Mouse (Mus musculus): ENCODE measurements around the gene Gm20388. TPM values are rescaled to one million over a fixed set of nuclear protein-coding genes. Genes with fewer than 3 reads are reported as not detected.

The Gm20388 gene
- total RNA-seq, 2 experiments from 2014 or later, result 12.7 TPM; not detected in 1

GRCm38 (mm10) chr8:120093103-120093502, 182.5 kb downstream of the Gm20388 start:
- DNase-seq, result no peak

DNA sequence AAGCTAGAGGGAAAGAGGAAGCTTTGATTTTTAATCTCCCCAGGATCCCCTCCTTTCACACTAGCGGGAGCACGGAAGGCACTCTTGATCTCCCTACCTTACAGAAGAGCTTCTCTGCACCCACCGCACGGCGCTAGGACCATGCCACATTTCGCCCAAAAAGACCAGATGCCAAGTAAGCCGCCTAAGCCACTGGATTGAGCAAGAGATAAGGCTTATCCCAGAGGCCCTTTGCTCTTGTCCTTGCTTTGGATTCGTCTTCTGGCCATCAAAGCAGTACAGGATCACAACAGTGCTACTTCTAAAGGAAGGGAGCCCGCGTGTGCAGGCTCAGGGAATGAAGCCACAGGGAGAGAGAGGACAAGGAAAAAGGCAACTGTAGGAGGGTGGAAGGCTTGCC, 184.2 kb downstream of the Gm20388 start:
- no peak for DNase-seq

DNA sequence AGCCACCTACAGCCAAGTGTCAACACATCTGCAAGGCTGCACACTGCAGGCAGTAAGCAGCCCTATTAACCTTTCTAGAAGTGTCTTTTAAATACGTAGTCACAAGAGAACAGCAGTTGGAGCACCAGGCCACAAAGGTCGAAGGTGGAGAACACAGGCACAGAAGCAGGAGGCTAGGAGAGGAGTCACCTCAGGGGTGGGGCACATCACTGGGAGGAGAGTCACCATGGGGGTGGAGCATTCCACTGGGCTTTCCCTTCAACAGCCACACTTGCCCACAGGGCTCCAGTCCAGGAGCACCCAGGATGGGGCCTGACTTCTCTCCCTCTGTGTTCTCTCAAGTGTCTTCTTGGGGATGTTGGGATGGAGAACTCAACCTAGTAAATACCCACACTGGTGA, 185.8 kb downstream of the Gm20388 start:
- no peak for DNase-seq

GRCm38 (mm10) chr8:120100388-120101067, 189.9 kb downstream of the Gm20388 start:
- no peak for DNase-seq

GRCm38 (mm10) chr8:120101068-120101972, 190.7 kb downstream of the Gm20388 start, which contains the start of gene Zdhhc7:
Zdhhc7 (minus strand) TSS chr8:120101482.
- peak; percentile 85 for DNase-seq

GRCm38 (mm10) chr8:120103916-120104315, 193.3 kb downstream of the Gm20388 start:
- no peak for DNase-seq

- DNase-seq, result no peak
Observed at GRCm38 (mm10) chr8:120104721-120105272, 194.2 kb downstream of the Gm20388 start.

GRCm38 (mm10) chr8:120109149-120109548, 198.5 kb downstream of the Gm20388 start:
- DNase-seq, result no peak

DNA sequence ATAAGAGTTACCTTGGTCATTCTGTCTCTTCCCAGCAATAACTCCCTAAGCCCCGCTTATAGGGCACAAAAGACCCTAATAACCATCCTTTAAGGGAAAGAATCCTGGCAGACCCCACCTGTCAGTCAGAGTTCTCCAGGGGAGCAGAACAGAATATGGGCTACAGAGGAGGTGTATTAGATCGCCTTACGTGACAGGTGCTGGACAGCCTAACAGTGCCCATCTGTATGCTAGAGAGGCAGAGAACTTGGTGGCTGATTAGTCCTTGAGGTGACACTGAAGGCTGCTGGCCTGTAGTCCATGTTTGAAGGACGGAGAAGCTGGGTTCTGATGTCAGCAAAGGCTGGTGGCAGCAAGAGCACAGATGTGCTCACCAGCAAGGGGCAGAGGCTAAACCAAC, 200.3 kb downstream of the Gm20388 start:
- no peak for DNase-seq

- no peak for DNase-seq
Observed at GRCm38 (mm10) chr8:120111382-120111781, 200.7 kb downstream of the Gm20388 start.

GRCm38 (mm10) chr8:120112535-120112934, 201.9 kb downstream of the Gm20388 start:
- DNase-seq, result no peak

DNA sequence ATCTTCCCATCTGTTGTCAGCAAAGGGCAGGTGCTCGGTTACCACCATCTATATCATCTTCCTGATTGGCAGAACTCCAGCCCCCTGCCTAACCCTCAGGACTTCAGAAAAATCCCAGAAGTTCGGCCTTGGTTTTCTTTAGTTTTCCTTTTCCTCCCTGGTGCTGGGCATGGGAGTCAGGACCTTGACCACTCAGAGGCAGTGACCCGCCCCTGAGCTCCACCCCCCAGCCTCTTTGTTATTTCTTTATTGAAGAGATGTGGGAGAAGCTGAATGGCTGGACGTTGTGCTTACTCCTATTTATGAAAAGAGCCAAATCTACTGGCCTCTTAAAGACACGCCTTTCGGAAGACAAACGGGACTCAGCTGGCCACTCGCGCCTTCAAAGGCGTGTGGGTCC, 202.7 kb downstream of the Gm20388 start:
- DNase-seq, result no peak

DNA sequence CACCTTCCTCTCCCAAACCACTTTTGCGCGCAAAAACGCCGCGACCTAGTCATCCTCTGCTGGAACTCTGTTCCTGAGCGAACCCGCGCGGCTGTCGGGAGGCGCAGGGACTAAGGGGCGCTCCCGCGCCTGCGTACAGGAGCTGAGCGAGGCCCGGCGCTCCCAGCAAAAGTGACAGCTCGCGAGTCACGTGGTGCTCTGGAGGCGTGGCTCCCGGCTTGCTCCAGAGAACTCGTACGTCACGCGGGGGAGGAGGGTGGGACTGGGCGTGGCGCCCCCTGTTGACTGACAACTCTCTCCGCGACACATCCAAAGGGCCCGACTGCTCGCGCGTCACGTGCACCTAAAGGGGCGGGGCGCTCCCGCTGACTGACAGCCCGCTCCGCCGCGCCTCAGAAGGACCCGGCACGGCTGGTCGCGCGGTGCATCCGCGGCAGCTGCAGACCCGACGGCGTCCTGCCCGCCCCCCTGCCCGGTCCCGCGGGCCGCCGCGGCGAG, 203.2 kb downstream of the Gm20388 start, which contains the start of gene 6430548M08Rik:
Gene 6430548M08Rik (plus strand): TSS at position 395 of the 498 bp plus-strand sequence.
- DNase-seq, result peak; percentile 100

DNA sequence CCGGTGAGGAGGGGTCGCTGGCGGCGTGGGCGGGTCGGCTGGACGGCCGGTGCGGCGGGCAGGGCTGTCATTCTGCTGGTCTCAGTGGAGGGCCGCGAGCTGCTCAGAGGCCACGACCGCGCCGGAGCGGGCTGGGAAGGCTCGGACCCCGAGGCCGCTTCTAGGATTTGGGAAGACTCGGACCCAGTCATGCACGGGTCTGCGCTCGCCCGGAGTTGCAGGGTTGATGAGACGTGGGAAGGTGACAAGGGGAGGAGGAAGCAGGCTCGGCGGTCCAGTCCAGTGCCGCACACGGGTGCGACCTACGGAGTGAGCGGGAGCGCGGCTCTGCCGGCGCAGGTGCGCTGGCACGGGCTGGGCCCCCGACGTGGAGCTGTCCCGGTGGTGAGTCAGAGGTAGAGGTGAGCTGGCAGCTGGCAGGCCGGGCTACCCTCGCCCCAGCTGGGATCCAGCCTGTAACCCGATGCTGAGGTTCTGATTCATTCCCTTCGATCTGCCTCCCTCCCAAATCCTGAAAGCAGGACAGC, 203.7 kb downstream of the Gm20388 start:
- peak in 1 of 2 experiments; percentile 32 for DNase-seq

DNA sequence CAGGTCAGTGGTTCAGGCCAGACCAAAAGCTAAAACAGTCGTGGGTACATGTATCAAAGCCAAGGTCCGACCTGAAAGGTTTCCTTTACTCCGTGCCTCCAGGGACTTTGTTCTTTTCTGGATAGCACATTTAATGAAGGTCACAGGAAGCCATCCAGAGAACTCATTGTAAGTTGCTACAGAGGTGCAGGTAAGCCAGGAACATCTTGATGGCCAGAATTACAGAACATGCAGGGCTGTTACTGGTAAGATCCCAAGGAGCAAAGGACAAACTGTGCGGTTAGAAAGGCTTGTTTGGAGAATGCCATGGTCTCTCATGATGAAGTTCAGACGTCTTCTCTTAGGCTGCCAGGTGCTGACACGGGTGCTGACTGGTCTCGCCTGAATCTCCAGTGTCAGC, 206.0 kb downstream of the Gm20388 start:
- DNase-seq, result no peak

DNA sequence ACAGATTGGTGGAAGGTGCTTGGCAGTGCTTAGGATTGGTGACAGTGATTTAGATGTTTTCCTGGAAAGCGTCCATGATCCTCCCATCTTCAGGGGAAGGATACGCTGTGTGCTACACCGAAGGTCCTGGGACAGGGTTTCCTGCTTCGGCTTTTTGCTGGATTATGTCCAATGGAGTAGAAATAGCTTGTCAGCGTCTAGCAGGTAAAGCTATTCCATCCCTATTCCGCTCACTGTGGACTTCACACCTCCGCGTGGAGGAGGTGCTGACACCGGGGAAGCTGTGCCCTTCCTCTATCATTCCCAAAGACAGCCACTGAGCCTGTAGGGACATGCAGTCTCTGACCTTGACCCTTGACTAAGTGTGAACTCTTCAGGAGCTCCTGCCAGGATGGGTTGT, 207.5 kb downstream of the Gm20388 start:
- no peak for DNase-seq

GRCm38 (mm10) chr8:120118847-120119246, 208.2 kb downstream of the Gm20388 start:
- DNase-seq, result no peak

DNA sequence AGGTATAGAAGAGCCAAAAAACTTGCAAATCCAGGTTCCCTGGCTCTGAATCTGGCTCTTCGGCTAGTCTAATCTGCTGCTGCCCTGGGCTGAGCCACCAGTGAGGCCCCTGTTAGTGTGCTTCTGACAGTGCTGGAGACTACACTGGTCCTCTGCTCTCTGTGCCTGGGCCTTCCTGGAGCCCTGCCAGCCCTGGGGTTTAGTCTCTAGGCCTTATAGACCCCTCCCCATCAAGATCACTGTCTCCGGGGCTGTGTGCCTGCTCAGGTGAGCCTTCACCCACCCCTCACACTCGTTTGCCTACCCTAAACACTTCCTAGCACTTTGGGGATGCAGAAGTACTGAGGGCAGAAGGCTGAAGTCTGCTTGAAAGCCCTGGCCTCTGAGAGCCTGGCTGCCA, 208.8 kb downstream of the Gm20388 start:
- DNase-seq, result no peak

DNA sequence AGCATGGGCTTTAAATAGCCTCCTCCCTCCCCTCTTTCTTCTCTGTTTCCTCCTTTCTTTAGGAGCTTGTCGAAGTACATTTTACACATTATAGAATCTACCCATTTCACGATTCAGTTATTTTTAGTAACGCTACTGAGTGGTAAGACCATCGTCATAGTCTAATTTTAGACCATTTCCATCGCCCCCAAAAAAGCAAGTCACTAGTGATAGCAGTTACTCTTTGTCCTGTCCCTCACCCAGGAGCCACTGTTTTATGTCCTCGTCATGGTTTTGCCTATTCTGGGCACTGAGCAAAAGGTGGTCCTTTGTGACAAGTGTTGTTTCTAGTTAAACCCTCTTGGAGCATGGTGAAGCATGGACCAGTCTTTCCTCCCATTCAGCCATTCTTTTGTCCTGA, 209.3 kb downstream of the Gm20388 start:
- DNase-seq, result no peak

DNA sequence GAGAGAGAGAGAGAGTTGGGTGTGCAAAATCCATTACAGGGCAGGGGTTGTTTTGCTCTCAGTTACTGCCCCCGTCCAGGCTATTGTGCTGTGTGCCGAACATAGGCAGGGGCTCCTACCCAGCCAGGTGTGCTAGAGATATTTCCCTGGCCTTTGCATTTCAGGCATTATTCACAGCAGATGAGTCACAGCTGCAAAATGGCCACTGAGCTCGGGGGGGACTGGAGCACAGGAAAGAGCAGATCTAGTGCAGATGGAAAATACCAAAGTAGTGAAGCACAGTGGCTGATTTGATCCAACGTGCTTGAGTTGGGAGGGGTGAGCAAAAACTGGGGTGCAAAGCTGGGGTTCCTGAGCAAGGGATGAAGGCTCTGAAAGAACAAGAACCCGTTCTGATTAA, 210.3 kb downstream of the Gm20388 start:
- no peak for DNase-seq

DNA sequence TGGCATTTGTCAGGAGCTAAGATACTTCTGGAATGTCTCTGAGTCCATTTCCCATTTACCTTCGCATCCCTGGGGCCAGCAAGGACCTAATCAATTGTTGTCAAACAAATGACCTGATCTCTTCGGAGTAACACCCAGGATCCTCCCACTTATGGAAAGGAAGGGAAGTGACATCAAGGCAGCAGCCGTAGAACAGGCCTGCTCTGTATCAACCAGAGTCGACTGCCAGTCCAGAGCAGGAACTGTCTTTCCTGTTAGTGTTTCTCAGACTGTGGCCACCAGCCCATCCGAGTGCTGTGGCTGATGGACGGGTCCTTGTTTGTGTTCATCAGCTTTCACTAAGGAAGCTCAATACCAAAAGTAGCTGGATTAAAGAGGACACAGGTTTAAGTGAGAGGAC, 213.6 kb downstream of the Gm20388 start:
- no peak for DNase-seq

DNA sequence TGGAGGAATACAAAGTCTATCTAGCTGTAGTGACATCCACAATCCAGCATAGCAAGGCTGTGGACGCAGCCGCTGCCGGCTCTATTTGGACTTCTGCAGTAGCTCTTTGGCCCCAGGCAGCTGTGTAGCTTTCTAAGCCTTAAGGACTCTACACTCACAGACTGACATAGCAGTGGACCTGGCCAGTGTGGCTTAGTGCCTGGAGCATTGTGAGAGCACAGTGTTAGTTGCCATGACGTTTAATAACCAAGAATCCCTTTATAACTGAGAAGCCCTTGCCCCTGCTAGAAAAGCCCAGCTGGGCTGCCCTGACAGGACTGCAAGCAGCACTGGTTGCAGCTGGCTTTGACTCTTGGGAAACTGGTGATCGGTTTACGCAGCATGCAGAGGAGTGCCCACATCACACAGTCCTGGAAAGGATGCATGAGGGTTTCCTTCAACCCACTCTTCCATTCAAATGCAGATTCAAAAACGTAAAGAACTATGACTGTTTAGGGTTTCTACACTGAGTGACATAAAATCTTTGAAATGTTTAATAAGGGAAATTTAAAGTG, 214.3 kb downstream of the Gm20388 start:
- no peak for DNase-seq
